Mouse (Mus musculus) left cerebral cortex, adult 11 months (tissue): ENCODE results near the gene Arsb.

Experiments used
- DNase-seq: peaks from one replicate; pipeline ENCODE4 v3.0.0; 2022; ENCODE audit warnings: low spot score

The Arsb gene

DNA sequence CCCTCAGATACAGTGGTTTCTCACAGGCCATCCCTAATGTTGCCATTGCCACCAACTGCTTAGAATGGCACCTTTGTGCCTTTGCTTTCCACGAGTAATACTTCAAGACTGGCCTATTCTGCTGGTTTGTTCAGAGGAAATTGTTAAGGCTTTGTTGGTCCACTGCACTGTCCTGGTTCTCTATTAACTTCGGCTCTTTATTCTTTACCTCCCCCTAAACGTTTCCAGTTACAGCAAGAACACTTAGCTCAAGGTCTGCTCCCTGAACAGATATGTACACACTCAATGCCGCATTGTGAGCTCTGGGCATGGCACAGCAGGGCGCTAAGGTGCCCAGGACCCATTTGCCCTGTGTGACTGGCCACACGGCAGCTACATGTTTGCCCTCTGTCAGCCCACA lies 119.8 kb downstream of the Arsb start:
- no peak for DNase-seq

DNA sequence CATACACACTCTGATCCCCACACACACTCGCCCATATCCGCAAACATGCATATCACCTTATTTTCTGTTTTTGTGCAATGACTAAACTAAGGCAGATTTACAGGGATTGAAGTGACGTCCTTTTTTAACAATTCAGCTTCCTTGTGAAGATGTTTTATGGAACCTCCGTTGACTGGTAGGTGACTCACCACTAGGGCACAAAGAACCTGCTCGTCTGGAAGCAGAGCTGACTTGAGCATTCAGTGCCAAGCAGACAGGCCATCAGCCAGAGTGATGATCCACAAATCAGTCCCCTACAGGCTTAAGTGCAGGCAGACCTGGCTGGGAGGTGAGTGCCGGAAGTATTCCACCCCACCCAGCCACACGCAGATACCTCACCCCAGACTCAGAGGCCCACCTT lies 120.7 kb downstream of the Arsb start:
- no peak for DNase-seq

- DNase-seq = no peak
Measured at GRCm38 (mm10) chr13:93894105-93894504, 122.7 kb downstream of the Arsb start.

GRCm38 (mm10) chr13:93895430-93895829 lies 124.0 kb downstream of the Arsb start:
- DNase-seq = no peak

- no peak for DNase-seq
Measured at GRCm38 (mm10) chr13:93897943-93898826, 126.8 kb downstream of the Arsb start.

GRCm38 (mm10) chr13:93899378-93900256 lies 128.2 kb downstream of the Arsb start:
- no peak for DNase-seq

GRCm38 (mm10) chr13:93900934-93901626 lies 129.7 kb downstream of the Arsb start:
- DNase-seq = no peak

DNA sequence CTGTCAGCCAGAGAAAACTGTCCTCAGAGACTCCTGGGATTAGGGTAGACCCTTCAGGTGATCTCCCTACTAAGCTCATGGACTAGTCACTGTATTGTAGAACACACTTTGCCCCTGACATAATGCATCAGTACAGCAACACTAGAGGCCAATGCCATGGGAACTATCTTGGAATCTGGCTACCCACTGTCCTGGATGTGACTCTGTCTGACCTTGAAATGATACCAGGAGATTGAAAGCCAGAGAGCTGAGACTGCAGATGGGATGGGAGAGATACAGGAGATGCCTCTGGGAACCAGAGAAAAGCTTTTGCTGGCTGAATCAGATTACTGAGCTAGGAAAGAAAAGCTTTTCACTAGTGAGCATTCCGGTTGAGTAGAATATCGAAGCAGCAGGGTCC lies 130.7 kb downstream of the Arsb start:
- no peak for DNase-seq

- no peak for DNase-seq
Measured at GRCm38 (mm10) chr13:93906552-93907245, 135.3 kb downstream of the Arsb start.

DNA sequence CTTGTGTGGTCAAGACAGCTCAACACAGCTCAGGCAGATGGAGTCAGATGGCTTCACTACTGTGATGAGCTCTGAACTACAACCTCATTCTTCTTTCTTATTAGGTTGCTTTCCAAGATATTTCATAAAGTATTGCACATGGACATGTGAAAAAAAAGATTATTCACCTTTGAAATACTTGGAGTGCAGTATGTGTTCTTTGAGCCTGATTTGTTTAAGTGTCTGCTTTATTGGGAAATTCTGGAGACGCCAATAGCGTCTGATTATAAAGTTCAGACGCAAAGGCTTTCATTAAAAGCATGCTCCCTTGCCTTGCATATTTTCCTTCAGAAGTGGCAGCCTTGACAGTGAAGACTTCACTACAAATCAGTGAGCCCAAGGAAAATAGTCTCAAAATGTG lies 136.5 kb downstream of the Arsb start:
- no peak for DNase-seq

- no peak for DNase-seq
Measured at GRCm38 (mm10) chr13:93909847-93910246, 138.4 kb downstream of the Arsb start.

GRCm38 (mm10) chr13:93911037-93911436 lies 139.6 kb downstream of the Arsb start:
- no peak for DNase-seq

- DNase-seq = no peak
Measured at GRCm38 (mm10) chr13:93912326-93912915, 141.0 kb downstream of the Arsb start.

GRCm38 (mm10) chr13:93914206-93914605 lies 142.8 kb downstream of the Arsb start:
- no peak for DNase-seq

- DNase-seq = no peak
Measured at GRCm38 (mm10) chr13:93915641-93916570, 144.5 kb downstream of the Arsb start.

- DNase-seq = no peak
Measured at GRCm38 (mm10) chr13:93919536-93919935, 148.1 kb downstream of the Arsb start.

GRCm38 (mm10) chr13:93920080-93920785 lies 148.8 kb downstream of the Arsb start:
- no peak for DNase-seq

GRCm38 (mm10) chr13:93920786-93921300 lies 149.4 kb downstream of the Arsb start:
- DNase-seq = no peak

GRCm38 (mm10) chr13:93921831-93922565 lies 150.6 kb downstream of the Arsb start:
- no peak for DNase-seq
